Mouse (Mus musculus): ENCODE results near the gene Snx29. TPM values are rescaled to one million over a fixed set of nuclear protein-coding genes. Genes with fewer than 3 reads are reported as not detected.

Snx29 gene
- polyA plus RNA-seq, 1 experiment from 2014 or later, result 19.8 TPM

DNA sequence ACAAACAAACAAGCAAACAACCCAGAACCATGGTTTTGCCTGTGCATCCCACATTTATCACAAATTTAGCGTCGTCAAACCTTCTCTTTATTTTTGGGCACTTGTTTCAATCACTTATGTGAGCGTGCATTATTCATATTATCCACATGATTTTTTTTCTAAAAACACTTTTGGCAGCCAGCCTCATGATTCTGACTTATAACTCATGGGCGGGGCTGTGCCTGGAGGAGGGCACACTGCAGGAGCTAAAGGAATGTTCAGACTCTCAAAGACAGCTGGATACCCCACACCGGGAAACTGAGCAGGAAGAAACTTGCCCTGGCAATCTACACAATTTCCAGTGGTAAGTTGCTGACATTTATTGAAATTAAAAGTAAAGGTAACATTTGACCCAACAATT lies 455.5 kb downstream of the Snx29 start:
- Histone ChIP-seq H3K36me3 (ENCODE audit: inconsistent target) (no peaks in the 10 kb centered on the region), H3K27ac (no peak overlapping the region), H3K79me2 (ENCODE audit: inconsistent target) (no peaks in the 10 kb centered on the region), H3K4me3 (ENCODE audit: inconsistent target) (no peak overlapping the region)
- 90% methylated on average over 5 of the region's 5 CpGs for WGBS (ENCODE audit: missing documents)

DNA sequence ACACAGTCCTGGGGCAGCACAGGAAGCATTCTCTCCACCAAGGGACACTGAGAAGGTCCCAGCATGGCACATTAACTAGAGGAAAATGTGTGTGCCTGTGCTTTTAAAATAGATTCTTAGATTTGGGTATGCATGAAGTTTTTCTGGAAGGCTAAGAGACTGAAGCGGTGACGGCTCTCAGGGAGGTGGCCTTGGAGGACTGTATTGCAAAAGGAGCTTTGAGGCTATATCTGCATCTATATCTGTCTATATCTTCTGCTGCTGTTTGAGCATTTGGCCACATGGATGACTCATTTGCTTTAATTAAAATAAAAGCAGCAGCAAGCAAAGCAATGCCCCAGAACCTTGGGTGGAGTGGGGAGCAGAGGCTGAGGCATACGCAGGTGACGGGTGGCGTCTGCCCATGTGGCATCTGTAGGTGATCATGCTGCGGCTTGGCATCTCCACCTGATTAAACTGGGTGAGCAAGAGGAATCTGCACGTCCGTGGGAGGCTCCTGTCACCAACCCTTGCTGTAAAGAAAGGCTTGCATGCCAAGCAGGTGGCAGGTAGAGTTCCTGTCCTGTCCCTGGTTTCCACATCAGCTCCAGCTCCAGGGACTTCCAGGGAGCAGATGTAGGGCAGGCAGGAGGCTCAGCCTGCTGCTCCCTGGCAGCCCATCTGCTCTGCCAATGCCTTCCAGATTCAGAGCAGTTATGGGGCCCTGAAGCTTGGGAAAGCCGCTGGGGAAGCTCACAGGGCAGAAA lies 456.2 kb downstream of the Snx29 start:
- WGBS (ENCODE audit: missing documents), result 90% methylated on average over 9 of the region's 9 CpGs
- Histone ChIP-seq H3K27ac (no peak overlapping the region), H3K79me2 (ENCODE audit: inconsistent target) (no peaks in the 10 kb centered on the region), H3K4me3 (ENCODE audit: inconsistent target) (no peak overlapping the region), H3K36me3 (ENCODE audit: inconsistent target) (no peaks in the 10 kb centered on the region)

DNA sequence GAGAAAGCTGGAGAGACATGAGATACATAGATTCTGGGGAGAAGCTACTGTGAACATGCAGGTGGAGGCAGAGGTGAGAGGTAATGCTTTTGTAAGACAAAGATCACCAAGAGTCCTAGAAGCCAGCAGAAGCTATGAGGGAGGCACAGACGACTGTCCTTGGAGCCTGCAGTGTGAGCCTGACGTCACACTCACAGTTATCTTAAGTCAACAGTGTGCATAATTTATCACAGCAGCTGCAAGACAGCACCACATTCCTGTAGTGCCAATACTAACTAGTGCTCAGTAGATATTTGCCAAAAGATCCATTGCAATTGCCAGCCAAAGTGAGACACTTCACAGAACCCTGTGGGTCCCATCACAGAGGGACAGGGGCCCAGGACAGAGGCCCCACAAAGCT lies 459.4 kb downstream of the Snx29 start:
- Histone ChIP-seq H3K4me3 (ENCODE audit: inconsistent target) (no peak overlapping the region), H3K27ac (no peak overlapping the region)
- 87% methylated on average over 2 of the region's 2 CpGs for WGBS (ENCODE audit: missing documents)

DNA sequence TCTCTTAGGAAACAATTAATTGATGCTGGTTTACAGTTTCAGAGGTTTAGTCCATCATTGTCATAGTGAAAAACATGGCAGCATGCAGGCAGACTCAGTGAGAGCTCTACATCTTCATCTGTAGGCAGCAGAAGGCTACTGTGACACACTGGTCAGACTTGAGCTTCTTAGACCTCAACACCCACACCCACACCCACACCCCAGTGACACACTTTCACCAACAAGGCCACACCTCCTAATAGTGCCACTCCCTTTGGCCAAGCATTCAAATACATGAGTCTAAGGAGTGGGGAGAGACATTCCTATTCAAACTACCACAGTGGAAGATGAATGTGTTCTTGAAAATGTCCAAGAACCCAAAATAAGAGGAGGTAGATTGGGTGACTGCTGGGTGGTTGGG lies 460.6 kb downstream of the Snx29 start:
- no peaks in the 10 kb centered on the region for H3K36me3 ChIP-seq (ENCODE audit: inconsistent target)
- no peak overlapping the region for H3K27ac ChIP-seq
- no peak overlapping the region for H3K4me3 ChIP-seq (ENCODE audit: inconsistent target)
- H3K79me2 ChIP-seq (ENCODE audit: inconsistent target), result no peaks in the 10 kb centered on the region

More for the DNA sequence above, 459.4 kb downstream of the Snx29 start:
- H3K36me3 ChIP-seq (ENCODE audit: inconsistent target), result no peaks in the 10 kb centered on the region
- no peaks in the 10 kb centered on the region for H3K79me2 ChIP-seq (ENCODE audit: inconsistent target)

DNA sequence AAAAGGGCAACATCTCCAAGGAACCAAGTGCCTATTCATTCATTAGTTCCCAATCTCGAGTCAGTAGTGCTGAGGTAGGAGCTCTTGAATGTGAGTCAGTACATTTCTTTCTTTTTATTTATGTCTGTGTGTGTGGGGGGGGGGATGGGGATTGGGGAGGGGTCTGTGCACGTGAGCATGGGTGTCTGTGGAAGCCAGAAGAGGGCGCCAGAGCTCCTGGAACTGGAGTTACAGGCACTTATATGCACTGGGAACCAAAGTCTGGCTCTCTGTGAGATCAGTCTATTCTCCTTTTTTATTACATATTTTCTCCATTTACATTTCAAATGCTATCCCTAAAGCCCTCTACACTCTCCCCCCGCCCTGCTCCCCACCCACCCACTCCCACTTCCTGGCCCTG lies 461.6 kb downstream of the Snx29 start:
- Histone ChIP-seq H3K79me2 (ENCODE audit: inconsistent target) (no peaks in the 10 kb centered on the region), H3K4me3 (ENCODE audit: inconsistent target) (no peak overlapping the region), H3K36me3 (ENCODE audit: inconsistent target) (no peaks in the 10 kb centered on the region), H3K27ac (no peak overlapping the region)
- WGBS (ENCODE audit: missing documents), result 58% methylated on average over 3 of the region's 4 CpGs

DNA sequence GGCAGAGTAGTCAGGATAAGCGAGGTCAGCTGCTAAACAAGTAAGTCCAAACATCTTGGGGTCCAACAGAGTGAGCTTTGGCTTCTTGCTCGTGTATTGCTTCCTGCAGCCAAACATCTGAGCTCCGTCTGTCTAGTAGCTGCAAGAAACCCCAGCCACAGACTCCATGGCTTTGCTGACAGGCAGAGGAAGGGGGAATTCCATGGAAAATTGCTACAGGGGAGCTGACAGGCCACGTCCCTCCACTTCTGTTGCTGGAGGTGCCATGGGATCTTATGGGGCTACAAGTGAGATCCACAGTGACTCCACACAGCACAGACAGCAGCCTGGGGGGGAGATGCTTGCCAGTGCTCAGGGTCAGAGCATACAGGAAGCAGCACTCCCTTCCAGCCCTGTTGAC lies 463.1 kb downstream of the Snx29 start:
- no peaks in the 10 kb centered on the region for H3K79me2 ChIP-seq (ENCODE audit: inconsistent target)
- H3K36me3 ChIP-seq (ENCODE audit: inconsistent target), result no peaks in the 10 kb centered on the region
- WGBS (ENCODE audit: missing documents), result 88% methylated on average over 4 of the region's 4 CpGs
- H3K4me3 ChIP-seq (ENCODE audit: inconsistent target), result no peak overlapping the region
- no peak overlapping the region for H3K27ac ChIP-seq

DNA sequence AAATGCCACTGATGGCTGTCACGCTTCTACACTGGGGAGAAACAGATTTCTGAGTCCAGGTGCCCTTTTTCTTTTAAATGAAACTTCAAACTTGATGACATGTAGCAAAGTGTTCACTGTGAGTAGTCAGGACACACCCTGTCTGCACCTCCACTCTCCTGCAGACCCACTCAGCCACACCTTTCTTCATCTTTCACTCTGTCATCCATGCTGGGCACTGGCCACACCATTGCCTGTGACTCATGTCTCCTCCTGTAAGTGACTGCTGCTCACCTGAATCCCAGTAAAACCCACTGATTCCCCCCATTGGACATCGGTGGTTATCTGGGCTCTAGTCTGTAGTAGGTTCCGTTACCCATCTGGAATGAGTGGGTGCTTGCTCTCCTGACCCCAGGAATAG lies 467.8 kb downstream of the Snx29 start:
- no peak overlapping the region for H3K27ac ChIP-seq
- no peaks in the 10 kb centered on the region for H3K79me2 ChIP-seq (ENCODE audit: inconsistent target)
- H3K4me3 ChIP-seq (ENCODE audit: inconsistent target), result no peak overlapping the region
- no peaks in the 10 kb centered on the region for H3K36me3 ChIP-seq (ENCODE audit: inconsistent target)
- 96% methylated on average over 3 of the region's 3 CpGs for WGBS (ENCODE audit: missing documents)

DNA sequence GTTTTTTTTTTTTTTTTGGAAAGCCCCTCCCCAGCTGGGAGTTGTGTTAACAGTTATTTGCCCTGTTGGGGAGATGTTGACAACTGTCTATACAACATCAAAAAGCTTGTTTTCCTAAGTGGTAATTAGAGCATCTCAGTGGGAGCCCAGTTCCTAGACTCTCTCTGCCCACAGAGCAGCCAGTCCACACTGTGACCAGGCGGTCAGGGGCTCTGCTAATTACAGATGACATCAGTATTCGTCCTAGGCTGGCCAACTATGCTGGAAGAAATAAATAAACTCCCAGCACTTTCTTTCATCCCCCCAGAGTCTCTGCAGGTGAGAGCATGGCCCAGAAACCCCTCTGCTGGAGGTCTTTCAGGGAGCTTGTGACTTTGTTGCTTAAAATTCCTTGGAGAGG lies 470.7 kb downstream of the Snx29 start:
- Histone ChIP-seq H3K79me2 (ENCODE audit: inconsistent target) (no peaks in the 10 kb centered on the region), H3K4me3 (ENCODE audit: inconsistent target) (no peak overlapping the region), H3K36me3 (ENCODE audit: inconsistent target) (no peaks in the 10 kb centered on the region), H3K27ac (no peak overlapping the region)
- WGBS (ENCODE audit: missing documents), result 74% methylated on average over 2 of the region's 2 CpGs

DNA sequence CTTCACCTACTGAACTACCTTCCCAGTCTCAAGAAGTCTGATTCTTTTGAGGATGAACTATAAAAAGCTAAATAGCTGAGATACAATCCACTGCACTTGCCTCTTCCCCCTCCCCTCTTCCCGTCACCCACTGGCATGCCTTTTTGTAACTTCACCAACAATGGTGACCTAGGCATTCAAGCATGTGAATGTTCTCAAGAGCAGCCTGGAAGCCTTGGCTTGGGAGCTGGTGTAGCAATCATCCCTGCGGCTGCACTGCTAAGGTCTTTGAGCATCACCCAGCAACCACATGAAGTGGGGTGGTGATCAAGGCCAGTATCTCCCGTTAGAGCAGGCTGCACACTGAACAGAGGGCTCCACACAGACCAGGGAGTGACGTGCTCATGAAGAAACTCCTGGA lies 471.9 kb downstream of the Snx29 start:
- Histone ChIP-seq H3K79me2 (ENCODE audit: inconsistent target) (no peaks in the 10 kb centered on the region), H3K36me3 (ENCODE audit: inconsistent target) (no peaks in the 10 kb centered on the region), H3K4me3 (ENCODE audit: inconsistent target) (no peak overlapping the region), H3K27ac (no peak overlapping the region)
- 92% methylated on average over 4 of the region's 4 CpGs for WGBS (ENCODE audit: missing documents)

DNA sequence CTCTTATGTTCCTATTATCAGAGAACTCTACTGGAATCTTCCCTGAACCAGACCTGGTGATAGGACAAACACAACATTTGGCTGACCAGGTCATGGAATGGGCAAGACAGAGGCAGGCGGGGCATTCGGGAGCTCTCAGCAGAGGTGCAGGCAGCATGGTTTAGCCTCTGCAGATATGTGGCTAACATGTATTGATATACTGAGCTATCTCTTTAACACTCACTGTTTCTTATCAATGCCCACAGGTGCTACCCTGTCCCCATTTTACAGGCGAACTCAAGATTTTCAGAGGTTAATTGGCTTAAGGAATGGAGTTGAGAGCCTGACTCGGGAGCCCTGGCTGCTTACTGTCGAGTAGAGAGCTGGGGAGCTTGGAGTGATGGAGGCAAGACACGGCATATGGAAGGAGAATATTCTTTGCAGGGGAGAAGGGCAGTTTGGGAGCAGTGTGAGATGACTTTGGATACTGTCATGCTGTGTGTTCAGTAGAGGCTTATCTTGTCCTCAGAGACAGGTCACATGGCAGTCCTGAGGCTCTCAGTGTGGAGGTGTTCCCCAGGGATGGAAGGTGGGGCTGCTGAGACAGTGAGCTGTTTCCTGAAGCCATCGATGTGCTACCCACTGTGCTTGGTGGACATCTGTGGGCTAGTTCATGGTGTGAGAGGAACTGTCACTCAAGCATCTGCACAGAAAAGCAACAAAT lies 473.2 kb downstream of the Snx29 start:
- H3K4me3 ChIP-seq (ENCODE audit: inconsistent target), result no peak overlapping the region
- 93% methylated on average over 7 of the region's 7 CpGs for WGBS (ENCODE audit: missing documents)
- H3K36me3 ChIP-seq (ENCODE audit: inconsistent target), result no peaks in the 10 kb centered on the region
- H3K27ac ChIP-seq, result no peak overlapping the region
- no peaks in the 10 kb centered on the region for H3K79me2 ChIP-seq (ENCODE audit: inconsistent target)

DNA sequence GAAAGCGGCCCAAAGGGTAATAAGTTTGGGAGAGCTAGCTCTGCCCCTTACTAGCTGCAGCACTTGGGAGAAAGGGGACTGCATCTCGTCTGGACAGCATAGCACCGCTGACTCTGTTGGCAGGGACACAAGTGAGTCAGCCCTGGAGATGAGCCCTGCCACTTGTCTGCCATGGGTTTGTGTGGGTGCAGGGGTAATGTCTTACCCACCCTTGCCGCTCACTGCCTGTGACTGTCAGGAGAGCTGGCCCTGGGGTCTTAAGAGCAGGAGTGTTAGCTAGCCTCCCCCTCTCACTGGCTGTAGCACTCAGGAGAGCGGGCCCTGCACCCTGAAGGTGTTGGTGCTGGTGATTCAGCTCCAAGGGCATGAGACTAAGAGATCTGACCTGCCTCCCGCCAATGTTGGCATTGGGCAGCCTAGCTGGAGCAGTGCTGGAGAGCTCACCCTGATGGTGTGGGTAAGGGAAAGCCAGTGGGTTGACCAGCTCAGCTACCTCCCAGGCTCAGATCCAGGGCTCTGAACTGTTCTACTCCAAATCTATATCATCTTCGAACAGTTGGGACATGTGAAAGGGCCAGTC lies 479.3 kb downstream of the Snx29 start:
- 91% methylated on average over 7 of the region's 7 CpGs for WGBS (ENCODE audit: missing documents)
- H3K36me3 ChIP-seq (ENCODE audit: inconsistent target), result peaks cover 14% of the 10 kb centered on the region; the same call in 1 of the 2 replicates
- no peak overlapping the region for H3K27ac ChIP-seq

More for the DNA sequence above, 479.3 kb downstream of the Snx29 start:
- Histone ChIP-seq H3K79me2 (ENCODE audit: inconsistent target) (no peaks in the 10 kb centered on the region), H3K4me3 (ENCODE audit: inconsistent target) (no peak overlapping the region)

Other genes starting within 250 kb of the Snx29 start
- 15.5 to 18.2 TPM (median 18.0 TPM) in 3 replicates for gene Txndc11, start 188.3 kb upstream of the Snx29 start, polyA plus RNA-seq (2018)
- gene Zc3h7a, start 146.5 kb upstream of the Snx29 start, polyA plus RNA-seq (2018), result 64.3 to 121 TPM (median 115 TPM) in 3 replicates
- 45.4 to 112 TPM (median 99.2 TPM) in 3 replicates for gene Rsl1d1, start 119.6 kb upstream of the Snx29 start, polyA plus RNA-seq (2018)
- gene Gspt1, start 68.6 kb upstream of the Snx29 start, polyA plus RNA-seq (2018), result 60.3 to 139 TPM (median 132 TPM) in 3 replicates
- gene Tnfrsf17, start 9.1 kb upstream of the Snx29 start, polyA plus RNA-seq (2018), result not detected in 3 replicates